Mouse (Mus musculus) left cerebral cortex, postnatal 10 days (tissue): Measurements from ENCODE around the gene Alg9. TPM values are rescaled to one million over a fixed set of nuclear protein-coding genes. Genes with fewer than 3 reads are reported as not detected.

Experiments used
- total RNA-seq, 2 experiments: library from RNA; stranded (reverse); gene quantifications; 2 replicates each; pipeline ENCODE4 v1.2.3; 2021

Alg9 gene
- total RNA-seq, 2 experiments from 2014 or later: 36.2 to 38.7 TPM

Other genes with a start within 250 kb of the Alg9 start
- 10 to 100 TPM; 46.7 to 48.0 TPM for gene Pts, start 246.3 kb upstream of the Alg9 start, total RNA-seq
- gene Il18, start 220.2 kb upstream of the Alg9 start, total RNA-seq: 10 to 100 TPM; 18.5 to 19.1 TPM
- gene Bco2, start 219.8 kb upstream of the Alg9 start, total RNA-seq: 1 to 10 TPM; 1.6 to 1.8 TPM
- gene Tex12, start 213.7 kb upstream of the Alg9 start, total RNA-seq: not detected
- 100 to 1,000 TPM; 145 to 154 TPM for gene Sdhd, start 171.2 kb upstream of the Alg9 start, total RNA-seq
- gene Timm8b, start 171.1 kb upstream of the Alg9 start, total RNA-seq: 100 to 1,000 TPM; 215 to 230 TPM
- 1 to 10 TPM; 1.4 to 2.1 TPM for gene Pih1d2, start 157.7 kb upstream of the Alg9 start, total RNA-seq
- gene Nkapd1, start 157.6 kb upstream of the Alg9 start, total RNA-seq: 10 to 100 TPM; 28.9 to 30.3 TPM
- gene Dlat, start 115.2 kb upstream of the Alg9 start, total RNA-seq: 100 to 1,000 TPM; 121 to 129 TPM
- 10 to 100 TPM; 75.0 to 76.6 TPM for gene Dixdc1, start 35.5 kb upstream of the Alg9 start, total RNA-seq
- 1 to 10 TPM; 2.0 to 2.7 TPM for gene 2310030G06Rik, start 28.5 kb upstream of the Alg9 start, total RNA-seq
- 10 to 100 TPM; 67.6 to 87.4 TPM for gene Cryab, start 23.7 kb upstream of the Alg9 start, total RNA-seq
- 1 to 10 TPM; 1.7 to 2.2 TPM for gene Hspb2, start 22.7 kb upstream of the Alg9 start, total RNA-seq
- gene Fdxacb1, start 6.8 kb upstream of the Alg9 start, total RNA-seq: 1 to 10 TPM; 5.5 to 6.6 TPM
- 10 to 100 TPM; 27.0 to 28.7 TPM for gene 1110032A03Rik, start 501 bp downstream of the Alg9 start, total RNA-seq
- 10 to 100 TPM; 21.1 to 23.2 TPM for gene Ppp2r1b, start 70.3 kb downstream of the Alg9 start, total RNA-seq
- 10 to 100 TPM; 48.8 to 49.8 TPM for gene Sik2, start 234.1 kb downstream of the Alg9 start, total RNA-seq